ENCODE assay signal across 17 mouse cellular contexts in genomic region chr1:89617336-89617735, GRCm38 (mm10).
DNase-seq lines count a peak whose midpoint lies in the region; ATAC-seq and TF ChIP-seq lines count a peak whose summit lies in the region.
"Had no signal": no experiment of that assay in that cellular context is flagged by ENCODE, and none has a peak within 500 bp of the region (broad histone marks: within the 10 kb centered on the region; RNA-seq: fewer than 3 reads in every experiment).

No protein-coding gene starts in this region.

- ATAC-seq in erythroid progenitor cell, adult 5-6 weeks (replicated peaks; ENCODE audit: low FRiP score, poor library complexity, severe bottlenecking): no peak
- ATAC-seq: Patski had no signal

- peaks cover 7% of the 10 kb centered on the region; the same call in 1 of the 2 replicates for H3K36me3 ChIP-seq in heart, embryonic 10.5 days
- H3K36me3 ChIP-seq: embryonic facial prominence, embryonic 15.5 days had no signal

- intact Hi-C loops in gastrocnemius, adult 2 months (cut with DNase I): no loop called here
- intact Hi-C loops in heart, postnatal 25 days (cut with DNase I): no loop called here

- H3K4me1 ChIP-seq in heart, embryonic 10.5 days: peaks cover 77% of the 10 kb centered on the region

- TF ChIP-seq CTCF in gastrocnemius, adult 2 months (IDR thresholded peaks at IDR 0.05): no peak

- H3K27ac ChIP-seq in heart, embryonic 10.5 days: no peak overlapping the region
- peak overlapping the region; percentile 84 for H3K27ac ChIP-seq in gastrocnemius, adult 2 months
- H3K27ac ChIP-seq: embryonic facial prominence, embryonic 15.5 days; hindbrain, embryonic 13.5 days; kidney, embryonic 15.5 days; midbrain, embryonic 10.5 days had no signal

- no peaks in the 10 kb centered on the region for H3K27me3 ChIP-seq in heart, embryonic 10.5 days (ENCODE audit: insufficient read depth, poor library complexity, severe bottlenecking)
- H3K27me3 ChIP-seq: embryonic facial prominence, embryonic 15.5 days; hindbrain, embryonic 13.5 days; kidney, embryonic 15.5 days; Patski had no signal

- DNase-seq in heart, adult 11 months: peak; percentile 98
- no peak for DNase-seq in heart, embryonic 10.5 days (ENCODE audit: low spot score)
- DNase-seq in Muller cell, postnatal 12 days (ENCODE audit: inconsistent ontology term): peak; percentile 27
- DNase-seq in gastrocnemius, adult 2 months: peak; percentile 83
- DNase-seq in heart, postnatal 25 days (ENCODE audit: low spot score): peak; percentile 60
- DNase-seq in right cerebral cortex, postnatal 25 days: no peak
- DNase-seq in frontal cortex, postnatal 14 days (ENCODE audit: low spot score in 2 of 2): no peak
- DNase-seq: cerebellum, adult 2 months; layer of hippocampus, adult 9-11 months; left cerebral cortex, postnatal 4 days; thymus, postnatal 14 days had no signal

- no peak overlapping the region for H3K4me3 ChIP-seq in heart, embryonic 10.5 days
- peak overlapping the region; percentile 5; the same call in 1 of the 2 replicates for H3K4me3 ChIP-seq in gastrocnemius, adult 2 months
- H3K4me3 ChIP-seq: embryonic facial prominence, embryonic 15.5 days; hindbrain, embryonic 13.5 days; kidney, embryonic 15.5 days; midbrain, embryonic 10.5 days had no signal

- no peaks in the 10 kb centered on the region for H3K9me3 ChIP-seq in heart, embryonic 10.5 days
- H3K9me3 ChIP-seq: embryonic facial prominence, embryonic 15.5 days; hindbrain, embryonic 13.5 days; kidney, embryonic 15.5 days; midbrain, embryonic 10.5 days had no signal

- WGBS in heart, embryonic 10.5 days: 87% methylated on average over 9 of the region's 9 CpGs

Comparison
In these comparisons a context has a peak if more than half of its experiments do, and no peak if none do; other contexts are left out.
1. DNase-seq: peak in heart, adult 11 months (single experiment), Muller cell, postnatal 12 days (single experiment), gastrocnemius, adult 2 months (single experiment) and heart, postnatal 25 days (single experiment); none in heart, embryonic 10.5 days (single experiment), right cerebral cortex, postnatal 25 days (single experiment) and frontal cortex, postnatal 14 days (0 of 2).